Mouse (Mus musculus): ENCODE measurements at regions not wholly inside any gene's neighbourhood (a gene's known extent, or its start where the extent isn't known, plus 50 kb on each side); places are given as distances from the start of the nearest gene placed in this dataset.

DNA sequence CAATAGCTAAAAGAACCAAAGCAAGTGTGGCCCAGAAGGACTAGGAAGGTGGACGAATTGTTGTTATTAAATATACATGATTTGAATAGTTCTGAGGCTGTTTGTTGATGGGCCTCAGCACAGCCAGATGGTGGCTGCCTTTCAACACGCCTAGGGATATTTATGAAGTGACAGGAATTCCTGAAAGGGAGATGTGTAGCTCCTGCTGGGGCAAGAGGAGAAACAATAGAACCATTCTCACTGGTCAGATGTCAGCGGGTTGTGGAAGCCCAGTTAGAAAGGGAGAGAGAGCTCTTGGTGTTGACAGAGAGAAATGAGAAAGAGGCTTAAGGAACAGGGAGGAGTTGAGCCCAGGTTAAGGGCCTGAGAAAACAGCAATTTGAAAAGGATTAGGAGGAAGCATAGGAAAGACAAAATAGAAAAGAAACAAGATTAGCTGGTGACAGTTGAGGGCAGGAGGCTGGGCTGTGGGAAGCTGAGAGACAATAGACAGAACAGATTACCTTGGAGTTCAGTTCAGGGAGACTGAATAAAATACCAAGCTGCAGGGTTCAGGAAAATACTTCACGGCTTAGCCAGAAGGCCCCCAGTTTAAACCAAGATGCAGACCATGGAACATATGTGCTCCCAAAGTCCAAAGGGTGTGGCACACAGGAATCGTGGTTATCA is 174.7 kb upstream of the Ptbp2 start:
- DNase-seq: no peak

DNA sequence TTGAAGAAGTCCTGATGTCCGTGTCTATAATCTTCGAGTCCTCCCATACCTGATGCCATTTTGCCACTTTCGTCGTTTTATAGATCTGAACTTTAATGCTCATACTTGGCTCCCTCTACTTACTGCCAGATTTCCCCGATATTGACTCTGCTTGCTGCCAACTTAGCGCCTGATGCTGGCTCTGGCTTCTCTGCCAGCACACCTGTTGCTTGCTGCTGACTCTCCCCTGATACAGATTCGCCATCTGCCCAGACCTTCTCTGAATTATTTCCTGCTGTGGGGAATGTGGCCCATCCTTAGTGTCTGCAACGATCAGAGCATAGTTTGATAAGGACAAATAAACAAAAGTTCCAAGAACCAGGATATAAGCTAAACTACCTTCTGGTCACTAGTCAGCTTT is 173.3 kb upstream of the Ptbp2 start:
- DNase-seq: no peak

GRCm38 (mm10) chr3:119955745-119956615 is 171.7 kb upstream of the Ptbp2 start:
- no peak for DNase-seq

- no peak for DNase-seq
These were observed 166.5 kb upstream of the Ptbp2 start for GRCm38 (mm10) chr3:119950721-119951120.

DNA sequence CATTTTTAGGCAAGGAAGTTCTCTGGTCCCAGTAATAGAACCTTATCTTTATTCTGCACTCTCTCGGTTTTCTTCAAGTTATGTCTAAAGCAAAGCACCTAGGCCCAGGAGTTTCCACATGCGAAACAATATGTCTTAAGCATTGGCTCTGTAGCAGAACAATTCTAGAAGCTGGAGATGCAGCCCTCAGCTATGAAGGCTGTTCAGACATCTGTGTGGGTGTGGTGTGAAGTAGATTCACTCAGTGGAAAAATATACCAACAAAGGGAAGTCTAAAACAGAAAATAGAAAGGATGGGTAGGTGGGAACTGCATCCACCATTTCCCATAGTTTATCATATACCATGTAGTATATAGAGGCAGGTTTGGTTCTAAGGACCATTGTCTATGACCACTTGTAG is 165.8 kb upstream of the Ptbp2 start:
- no peak for DNase-seq

DNA sequence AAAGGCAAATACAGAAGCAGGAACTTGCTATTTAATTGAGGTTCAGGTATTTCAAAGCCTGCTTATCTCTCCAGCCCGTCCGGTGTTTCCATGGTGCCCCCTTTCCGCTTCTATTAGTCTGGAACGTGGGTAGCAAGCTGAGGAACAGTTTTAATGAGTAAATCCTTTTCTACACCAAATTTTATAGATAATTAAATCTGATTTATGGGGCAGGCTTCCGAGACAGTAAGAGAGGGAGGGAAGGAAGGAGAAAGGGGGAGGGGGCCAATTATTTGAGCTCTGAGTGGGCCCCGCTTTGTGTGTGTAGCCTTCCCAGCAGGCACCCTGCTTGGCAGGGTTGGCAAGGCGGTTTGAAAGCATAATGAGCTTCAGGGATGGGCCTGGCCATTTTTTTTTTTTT is 165.4 kb upstream of the Ptbp2 start:
- DNase-seq: no peak

- DNase-seq: peak; percentile 86
These were observed 164.8 kb upstream of the Ptbp2 start for GRCm38 (mm10) chr3:119949041-119949470.

GRCm38 (mm10) chr3:119947126-119947525 is 162.9 kb upstream of the Ptbp2 start:
- no peak for DNase-seq

GRCm38 (mm10) chr3:119944115-119944514 is 159.8 kb upstream of the Ptbp2 start:
- DNase-seq: no peak

DNA sequence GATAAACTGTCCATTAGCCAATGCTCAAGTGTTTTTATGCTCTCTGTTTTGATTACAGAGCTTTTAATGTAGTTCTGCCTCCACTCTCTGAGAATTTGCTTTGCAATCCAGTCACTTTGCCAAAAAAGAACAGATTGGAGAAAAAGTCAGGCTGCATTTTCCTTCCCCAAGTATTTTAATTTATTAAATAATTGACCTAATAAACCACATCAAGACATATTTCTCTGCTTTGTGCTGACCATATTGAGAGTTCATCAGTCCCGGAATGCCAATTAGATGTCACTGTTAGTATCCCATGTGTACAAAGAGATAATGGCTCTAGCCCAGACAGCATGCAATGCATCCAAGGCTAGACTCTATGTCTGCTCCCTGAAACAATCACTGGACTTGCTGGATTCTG is 154.8 kb upstream of the Ptbp2 start:
- DNase-seq: no peak

GRCm38 (mm10) chr3:119938425-119938824 is 154.2 kb upstream of the Ptbp2 start:
- DNase-seq: no peak

GRCm38 (mm10) chr3:119936526-119936925 is 152.3 kb upstream of the Ptbp2 start:
- DNase-seq: no peak

GRCm38 (mm10) chr3:119933049-119933511 is 148.8 kb upstream of the Ptbp2 start:
- no peak for DNase-seq

- no peak for DNase-seq
These were observed 144.0 kb upstream of the Ptbp2 start for GRCm38 (mm10) chr3:119928281-119928680.

- DNase-seq: no peak
These were observed 135.4 kb upstream of the Ptbp2 start for GRCm38 (mm10) chr3:119919501-119920141.

DNA sequence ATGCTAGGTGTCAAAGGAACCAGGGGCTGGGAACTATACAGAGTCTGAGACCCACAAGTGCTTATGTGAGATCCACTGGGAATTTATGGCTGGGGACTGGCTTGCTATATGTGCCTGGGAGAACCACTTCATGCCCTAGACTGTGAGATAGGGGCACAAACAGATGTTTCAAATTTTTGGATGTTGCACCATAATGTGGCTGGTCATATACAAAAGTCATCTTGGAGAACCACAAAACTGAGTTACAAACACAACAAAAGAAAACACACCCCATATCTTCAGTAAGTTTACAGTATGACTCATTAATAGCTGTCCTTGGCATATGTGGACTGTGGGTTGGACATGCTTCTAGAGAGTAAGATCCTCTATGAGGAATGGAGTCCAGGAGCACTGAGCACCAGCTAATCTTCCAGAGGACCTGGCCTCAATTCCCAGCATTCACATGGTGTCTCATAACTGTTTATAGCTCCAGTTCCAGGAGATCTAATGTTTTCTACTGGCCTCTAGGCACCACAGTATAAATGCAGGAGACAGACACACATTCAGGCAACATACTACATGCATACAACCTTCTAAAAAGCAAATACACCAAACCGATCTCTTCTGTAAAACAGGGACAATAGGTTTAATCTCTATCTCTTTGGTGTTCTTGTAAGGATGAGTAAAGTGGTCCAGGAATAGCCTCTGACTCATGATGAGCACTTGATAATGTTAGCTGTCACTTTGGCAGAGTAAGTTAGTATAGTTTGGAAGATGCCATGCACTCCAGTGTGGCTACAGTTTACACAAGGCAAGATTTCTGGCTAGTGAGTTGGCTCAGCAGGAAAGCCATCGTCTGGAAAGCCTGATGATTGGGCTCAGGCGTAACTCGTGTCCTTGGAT is 132.0 kb upstream of the Ptbp2 start:
- no peak for DNase-seq

- no peak for DNase-seq
These were observed 127.3 kb upstream of the Ptbp2 start for GRCm38 (mm10) chr3:119911532-119911931.

- DNase-seq: no peak
These were observed 120.0 kb upstream of the Ptbp2 start for GRCm38 (mm10) chr3:119904244-119904643.

DNA sequence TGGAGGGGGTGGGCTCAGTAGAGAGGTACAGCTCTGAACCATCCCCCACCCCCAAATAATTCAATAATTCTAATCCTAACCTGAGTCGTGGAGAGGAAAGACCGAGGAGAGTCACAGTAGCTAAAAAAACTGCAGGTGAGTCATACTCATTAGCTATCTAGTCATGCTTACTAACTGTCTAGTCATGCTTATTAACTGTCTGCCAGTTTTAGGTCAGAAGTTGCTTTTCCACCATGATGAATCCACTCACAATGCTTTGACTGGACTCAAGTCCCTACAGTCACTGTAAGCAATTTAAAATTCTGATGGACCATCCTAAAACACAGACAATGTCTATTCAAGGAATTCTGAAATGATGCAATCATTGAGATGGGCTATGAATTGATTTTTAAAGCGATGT is 110.9 kb upstream of the Ptbp2 start:
- no peak for DNase-seq

DNA sequence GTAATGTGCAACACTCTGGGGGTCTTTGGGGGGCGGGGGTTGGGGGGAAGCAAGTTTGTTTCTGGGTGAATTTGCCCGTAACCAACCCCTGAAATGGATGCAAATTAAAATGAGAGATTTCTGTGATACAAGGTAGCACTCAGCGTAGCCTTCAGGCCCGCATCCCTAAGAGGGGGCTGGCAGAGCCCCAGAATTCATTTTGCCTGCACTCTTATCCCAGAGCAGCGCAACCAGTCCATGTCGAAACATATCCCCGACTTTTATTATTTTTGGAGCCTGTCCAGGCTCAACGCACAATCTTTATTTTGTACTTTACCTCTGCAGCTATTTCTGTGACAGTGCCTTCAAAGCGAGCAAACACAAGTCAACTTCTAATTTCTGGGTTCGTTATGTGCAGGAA is 109.8 kb upstream of the Ptbp2 start:
- peak; percentile 57 for DNase-seq

DNA sequence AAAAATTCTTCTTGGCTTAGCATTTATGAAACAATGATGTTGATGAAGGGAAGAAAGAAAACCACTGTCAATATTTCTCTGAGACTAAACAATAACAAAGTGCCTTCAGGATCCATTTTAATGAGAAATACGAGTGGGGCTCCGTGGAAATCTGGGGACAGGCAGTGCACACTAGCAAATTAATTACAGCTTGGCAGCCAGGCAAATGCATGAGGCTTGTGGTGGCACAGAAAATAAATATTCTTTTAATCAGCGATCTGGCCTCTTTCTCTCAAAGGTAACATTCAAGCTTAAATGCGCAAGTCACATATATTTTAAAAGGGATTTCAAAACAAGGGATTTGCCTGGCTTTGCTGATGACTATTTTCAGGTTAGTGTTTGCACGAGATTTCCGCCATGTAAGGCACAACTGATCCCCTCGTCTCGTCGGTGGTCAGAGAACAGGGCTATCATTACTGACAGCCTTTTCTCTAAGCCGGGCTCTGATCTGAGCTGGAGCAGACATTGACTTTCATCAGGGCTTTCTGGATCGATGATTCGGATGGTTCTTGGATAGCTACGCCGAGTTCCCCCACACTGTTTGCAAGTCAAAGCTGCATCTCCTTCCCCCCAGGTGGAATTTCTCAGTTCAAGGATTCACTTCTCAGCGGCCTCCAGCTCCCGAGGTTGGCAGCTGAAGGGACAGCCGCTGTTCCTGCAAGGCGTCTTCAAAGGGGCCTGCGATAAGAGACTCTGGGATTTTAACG is 109.1 kb upstream of the Ptbp2 start:
- peak; percentile 59 for DNase-seq
